Mouse (Mus musculus): ENCODE results near the gene Hnrnpul2.
"Not testable (repeated sequence)": the region's sequence is repeated elsewhere in the genome, so short reads cannot be mapped to it uniquely, and the experiment has no call there.

Gene Hnrnpul2

DNA sequence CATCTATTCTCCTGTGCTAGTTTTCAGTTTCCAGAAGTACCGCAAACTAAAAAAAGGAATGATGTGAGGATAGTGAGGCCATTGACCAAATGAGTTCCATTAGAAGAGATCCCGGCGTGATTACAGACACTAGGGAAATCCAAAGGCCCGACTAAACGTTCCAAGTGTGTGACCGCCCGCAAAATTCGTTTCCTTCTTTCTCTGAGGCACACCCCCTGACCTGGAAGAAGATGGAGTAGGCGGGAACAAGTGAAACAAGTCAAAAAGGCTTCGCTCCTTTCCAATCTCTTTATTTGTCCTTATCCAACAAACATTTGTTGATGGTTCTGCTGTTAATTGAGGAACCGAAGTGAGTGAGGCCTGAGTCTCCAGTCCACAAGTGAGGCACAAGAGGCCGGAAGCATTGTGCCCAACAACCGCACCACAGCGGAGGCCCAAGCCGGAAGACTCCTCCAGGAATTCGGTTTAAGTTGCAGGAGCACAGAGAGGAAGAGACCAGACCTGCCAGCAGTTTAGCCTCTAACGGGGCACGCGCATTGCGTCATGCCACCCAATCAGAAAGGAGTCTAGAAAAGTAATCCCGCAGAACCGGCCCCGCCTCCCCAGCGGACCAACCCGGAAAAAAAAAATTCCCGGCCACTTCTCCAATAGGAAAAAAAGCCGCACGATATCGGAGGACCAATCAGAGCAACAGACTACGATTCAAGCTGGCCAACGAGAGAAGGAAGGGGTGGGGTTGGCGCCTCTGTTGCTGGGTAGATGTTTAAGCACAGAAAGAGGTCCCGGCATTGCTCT is 812 bp upstream of the Hnrnpul2 start, which contains the start of gene Ttc9c:
Ttc9c (minus strand) TSS at position 533 of the 795 bp plus-strand sequence.
- peak; percentile 81 for DNase-seq (ENCODE audit: low spot score)

DNA sequence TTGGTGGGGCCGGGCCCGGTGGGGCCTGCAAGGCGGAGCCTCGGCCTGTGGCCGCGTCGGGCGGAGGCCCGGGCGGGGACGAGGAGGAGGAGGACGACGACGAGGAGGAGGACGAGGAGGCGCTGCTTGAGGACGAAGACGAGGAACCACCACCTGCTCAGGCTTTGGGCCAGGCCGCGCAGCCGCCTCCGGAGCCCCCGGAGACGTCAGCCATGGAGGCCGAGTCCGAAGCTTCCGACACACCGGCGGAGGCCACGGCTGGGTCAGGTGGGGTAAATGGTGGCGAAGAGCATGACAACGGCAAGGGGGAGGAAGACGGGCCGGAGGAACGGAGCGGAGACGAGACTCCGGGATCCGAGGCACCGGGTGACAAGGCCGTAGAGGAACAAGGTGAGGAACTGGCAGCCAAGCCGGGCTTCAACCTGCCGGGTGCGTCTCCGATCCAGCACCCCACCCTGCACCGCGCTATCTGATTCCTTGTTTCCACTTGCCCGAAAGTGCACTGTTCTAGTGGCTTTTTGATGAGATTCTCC is 680 bp downstream of the Hnrnpul2 start:
- no peak for DNase-seq (ENCODE audit: low spot score)

DNA sequence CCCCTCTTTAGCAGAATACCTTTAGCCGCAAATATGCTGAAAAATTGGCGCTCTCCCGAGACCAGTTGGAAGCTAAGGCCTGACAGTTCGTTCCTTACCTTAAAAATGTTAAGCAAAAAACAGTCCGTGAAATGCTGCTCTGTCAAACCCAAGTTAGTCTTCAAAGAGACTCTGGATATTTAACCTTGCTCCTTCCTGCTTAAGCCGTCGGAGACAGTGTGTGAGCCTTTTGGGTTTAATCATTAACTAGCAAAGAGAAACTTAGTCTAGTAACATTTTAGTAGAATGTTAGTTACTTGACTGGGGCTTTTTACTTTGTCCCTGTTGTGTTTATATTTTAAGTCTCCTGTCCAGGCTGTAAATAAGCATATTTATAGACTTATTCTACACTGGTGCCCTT is 1.3 kb downstream of the Hnrnpul2 start:
- no peak for DNase-seq (ENCODE audit: low spot score)

DNA sequence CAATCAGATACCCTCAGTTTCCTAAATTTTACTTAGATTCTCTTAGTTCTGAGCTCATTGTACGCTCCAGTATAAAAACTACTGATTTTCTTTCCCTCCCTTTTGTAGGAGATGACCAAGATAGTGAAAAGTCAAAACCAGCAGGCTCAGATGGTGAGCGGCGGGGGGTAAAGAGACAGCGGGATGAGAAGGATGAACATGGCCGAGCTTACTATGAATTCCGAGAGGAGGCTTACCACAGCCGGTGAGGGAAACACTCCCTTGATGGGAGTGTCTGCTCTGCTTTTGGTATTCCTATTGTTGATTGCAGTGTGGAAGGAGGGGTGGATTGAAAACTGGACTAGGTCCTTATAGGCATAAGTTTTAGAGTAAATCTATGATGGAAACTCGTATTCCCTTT is 2.9 kb downstream of the Hnrnpul2 start:
- no peak for DNase-seq (ENCODE audit: low spot score)

DNA sequence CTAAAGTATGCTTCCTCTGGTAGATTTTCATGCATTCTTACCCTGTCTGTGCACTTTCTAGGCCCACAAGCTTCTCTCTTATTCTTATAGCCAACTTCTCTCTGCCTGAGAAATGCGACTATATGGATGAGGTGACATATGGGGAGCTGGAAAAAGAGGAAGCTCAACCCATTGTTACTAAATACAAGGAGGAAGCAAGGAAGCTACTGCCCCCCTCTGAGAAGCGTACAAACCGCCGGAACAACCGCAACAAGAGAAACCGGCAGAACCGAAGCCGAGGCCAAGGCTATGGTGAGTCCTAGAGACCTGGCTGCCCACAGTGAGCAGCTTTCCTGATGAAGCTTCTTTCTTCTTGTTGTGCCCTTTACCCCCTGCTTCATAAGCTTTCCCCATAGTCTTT is 9.8 kb downstream of the Hnrnpul2 start, which contains the start of gene AC129217.1:
AC129217.1 (plus strand) TSS at position 114 of the 400 bp plus-strand sequence.
- DNase-seq (ENCODE audit: low spot score), result no peak

DNA sequence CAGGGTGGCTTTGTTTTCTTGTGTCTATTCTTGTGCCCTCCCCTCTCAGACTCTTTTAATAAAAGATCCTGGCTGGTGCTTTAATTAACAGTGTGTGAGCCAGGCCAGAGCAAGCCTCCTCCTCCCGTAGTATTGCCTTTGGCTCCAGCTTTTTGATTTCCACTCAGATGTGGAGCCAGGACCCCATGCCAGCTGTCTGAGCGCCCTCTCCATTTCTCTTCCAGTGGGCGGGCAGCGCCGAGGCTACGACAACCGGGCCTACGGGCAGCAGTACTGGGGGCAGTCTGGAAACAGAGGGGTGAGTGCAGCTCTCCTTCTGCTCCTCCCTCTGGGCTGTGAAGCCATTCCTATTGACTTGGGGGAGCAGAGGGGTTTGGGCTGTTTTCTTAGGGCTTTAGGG is 10.9 kb downstream of the Hnrnpul2 start:
- no peak for DNase-seq (ENCODE audit: low spot score)

DNA sequence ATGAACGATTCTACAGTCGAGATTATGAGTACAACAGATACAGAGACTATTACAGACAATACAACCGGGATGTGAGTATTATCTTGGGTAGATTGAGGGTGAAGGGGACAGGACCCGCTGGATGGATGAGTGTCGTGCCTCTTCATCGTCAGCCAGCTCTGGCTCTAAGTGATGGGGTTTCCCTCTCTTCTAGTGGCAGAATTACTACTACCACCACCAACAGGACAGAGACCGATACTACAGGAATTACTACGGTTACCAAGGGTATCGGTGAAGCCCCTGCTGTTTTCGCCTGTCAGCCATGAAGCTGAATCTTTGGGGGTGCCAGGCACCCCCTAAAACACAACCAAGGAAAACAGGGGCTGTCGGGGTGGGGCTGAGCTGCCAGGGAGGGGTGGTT is 11.5 kb downstream of the Hnrnpul2 start:
- DNase-seq (ENCODE audit: low spot score), result no peak

DNA sequence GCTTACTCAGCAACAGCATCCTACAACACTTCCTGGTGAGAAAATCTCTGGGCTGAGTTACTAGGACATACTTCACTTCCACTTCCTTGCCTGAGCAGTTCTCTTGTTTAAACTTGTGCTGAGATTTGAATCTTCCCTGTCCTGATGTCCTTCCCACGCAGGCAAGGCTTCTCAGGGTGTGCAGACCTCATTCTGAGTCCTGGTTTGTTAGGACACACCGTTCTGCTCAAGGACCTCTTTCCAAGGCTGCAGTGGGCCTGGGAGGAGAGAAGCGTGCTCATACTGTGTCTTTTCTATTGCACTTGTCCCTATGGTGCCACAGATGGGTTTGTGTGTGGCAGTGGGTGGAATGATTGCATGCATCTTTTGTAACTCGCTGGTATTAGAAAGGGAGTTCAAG is 13.2 kb downstream of the Hnrnpul2 start:
- DNase-seq (ENCODE audit: low spot score), result no peak

DNA sequence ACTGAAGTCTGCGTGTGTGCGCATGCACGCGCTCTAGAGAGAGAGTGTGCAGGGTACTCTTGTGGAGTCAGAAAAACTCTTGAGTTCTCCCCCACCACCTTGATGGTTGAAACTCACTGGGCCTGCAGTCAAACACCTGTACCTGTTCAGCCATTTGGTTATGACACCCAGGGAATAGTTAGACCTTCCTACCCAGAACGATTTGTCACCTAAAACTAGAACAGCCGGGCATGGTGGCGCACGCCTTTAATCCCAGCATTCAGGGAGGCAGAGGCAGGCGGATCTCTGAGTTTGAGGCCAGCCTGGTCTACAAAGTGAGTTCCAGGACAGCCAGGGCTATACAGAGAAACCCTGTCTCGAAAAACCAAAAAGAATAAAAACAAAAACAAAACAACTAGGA is 16.5 kb downstream of the Hnrnpul2 start:
- DNase-seq (ENCODE audit: low spot score), result not testable (repeated sequence)

DNA sequence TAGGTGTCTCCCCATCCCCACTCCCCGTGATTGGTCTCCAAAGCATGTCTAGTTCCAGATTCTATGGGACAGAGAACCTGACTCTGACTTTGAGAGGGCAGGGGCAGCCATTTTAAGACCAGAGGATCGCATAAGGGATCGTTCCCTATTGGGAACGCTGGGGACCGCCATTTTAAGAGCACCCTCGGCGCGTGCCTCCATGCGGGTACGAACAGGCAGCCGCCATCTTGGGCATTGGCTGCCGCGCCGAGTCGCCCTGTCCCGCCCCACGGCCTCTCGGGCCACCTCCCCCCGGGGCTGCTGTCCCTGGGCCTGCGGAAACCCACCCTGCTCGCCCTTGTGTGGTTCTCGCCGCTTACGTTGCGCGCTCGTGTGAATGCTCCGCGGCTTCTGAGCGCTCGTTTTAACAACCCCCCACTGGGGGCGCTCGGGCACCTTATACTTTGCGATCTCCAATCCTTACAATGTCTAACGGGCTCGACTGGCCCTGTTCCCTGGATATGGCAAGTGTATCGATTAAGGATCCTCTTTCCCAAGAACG is 17.5 kb downstream of the Hnrnpul2 start, which contains the start of gene Bscl2:
Bscl2 (plus strand) TSS at position 217 of the 541 bp plus-strand sequence.
- peak; percentile 69 for DNase-seq (ENCODE audit: low spot score)

DNA sequence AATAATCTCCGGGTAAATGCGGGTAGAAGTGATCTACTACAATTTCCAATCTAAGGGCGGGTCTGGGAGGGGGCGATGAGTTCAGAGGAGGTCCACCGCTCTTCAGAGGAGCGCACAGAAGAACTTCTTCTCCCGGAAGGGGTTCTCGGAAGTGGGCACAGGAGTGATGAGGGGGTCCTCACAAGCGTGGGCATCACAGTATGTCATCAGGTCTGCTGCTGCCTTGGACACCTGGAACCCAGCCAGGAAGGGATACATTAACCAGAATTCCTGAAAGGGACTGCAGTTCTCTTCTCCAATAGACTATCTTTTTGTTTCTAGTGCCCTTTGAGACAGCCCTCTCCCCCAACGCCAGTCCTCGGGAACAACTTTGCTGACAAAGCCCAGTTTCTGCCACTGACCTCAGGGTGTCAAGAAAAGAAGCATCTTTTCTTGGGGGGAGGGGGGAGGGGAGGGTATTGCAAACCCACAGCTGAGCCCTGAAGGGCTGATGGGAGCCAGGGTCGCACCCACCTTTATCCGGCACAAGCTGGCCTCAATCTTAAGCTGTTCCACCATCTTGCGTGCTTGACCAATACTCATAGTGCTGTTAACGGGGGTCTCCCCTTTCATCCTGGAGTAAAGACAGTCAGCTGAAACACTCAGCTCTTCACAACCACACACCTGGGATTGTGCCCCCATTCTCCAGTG is 18.4 kb downstream of the Hnrnpul2 start:
- no peak for DNase-seq (ENCODE audit: low spot score)

DNA sequence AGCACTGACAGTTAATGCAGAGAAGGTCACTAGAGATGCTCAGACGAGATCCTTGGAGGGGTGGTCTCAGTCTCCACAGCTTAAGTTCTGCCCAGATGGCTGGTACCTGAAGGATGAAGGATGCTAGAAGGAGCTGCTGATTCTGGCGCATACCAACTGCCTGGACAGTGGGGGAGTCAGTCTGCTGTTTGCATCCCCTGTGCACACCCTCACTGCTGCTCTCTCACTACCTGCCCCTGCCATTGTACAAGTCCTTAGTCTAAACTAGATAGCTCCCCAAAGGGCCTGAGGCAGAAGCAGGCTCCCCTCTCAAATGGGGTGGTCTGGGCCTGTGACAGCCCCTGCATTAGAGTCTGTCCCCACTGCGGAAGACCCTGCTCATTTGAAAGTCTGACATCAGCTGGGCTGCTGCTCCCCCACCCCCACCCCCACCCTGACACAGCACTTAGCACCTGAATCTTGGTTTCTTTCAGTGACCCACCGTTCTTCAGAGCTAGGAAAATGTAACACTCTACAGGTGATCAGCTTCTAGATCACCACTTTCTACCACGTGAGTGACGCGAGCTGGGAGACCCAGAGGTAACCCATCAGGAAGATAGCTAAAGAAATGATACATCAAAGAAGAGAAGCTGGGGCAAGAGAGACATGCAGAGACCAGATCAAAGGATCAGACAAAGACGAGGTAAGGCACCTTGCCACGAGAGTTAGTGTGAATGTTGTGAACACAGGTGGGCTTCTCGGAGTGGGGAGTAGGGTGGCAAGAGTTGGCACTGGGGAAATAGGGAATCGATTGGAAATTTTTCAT is 19.5 kb downstream of the Hnrnpul2 start, which contains the start of gene Gng3:
Gng3 (minus strand) TSS at position 92 of the 805 bp plus-strand sequence.
- DNase-seq (ENCODE audit: low spot score), result no peak

DNA sequence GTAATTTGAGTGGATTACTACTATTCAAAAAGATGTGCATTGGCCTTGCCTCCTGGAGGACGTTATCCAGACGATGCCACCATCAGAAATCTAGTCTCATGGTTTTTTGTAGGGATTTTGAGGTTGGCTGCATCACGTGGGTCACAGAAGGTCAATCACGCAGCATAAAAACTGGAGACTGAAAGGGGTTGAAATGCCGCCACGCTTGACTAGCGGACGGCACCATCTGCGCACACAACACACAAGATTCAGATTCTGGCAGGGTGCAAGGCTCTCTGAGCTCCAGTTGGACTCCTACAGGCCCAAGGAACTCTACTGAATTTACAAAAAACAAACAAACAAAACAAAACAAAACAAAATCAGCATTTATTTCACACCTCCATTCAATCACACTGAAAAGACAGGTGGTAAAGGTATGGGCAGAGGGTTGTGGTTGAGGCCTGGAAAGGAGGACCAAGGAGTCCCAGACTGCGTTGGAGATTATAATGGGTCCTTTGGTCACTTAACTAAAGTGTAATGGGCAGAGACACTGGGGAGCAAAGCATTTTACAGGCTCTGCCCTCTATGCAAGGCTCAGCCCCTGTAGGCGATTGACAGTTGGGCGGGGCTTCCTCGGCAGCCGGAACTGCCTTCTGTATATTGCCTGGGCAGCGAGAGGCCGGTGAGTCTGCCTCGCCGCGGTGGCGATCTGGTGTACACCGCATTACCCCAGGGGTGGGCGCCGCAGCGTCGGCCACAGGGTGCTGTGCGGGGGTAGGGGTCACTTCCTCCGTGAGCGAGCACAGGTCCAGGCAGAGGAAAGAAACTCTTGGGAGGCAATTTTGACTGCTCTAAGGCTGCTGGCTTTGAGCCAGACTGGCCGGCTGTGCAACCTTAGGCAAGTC is 20.3 kb downstream of the Hnrnpul2 start:
- DNase-seq (ENCODE audit: low spot score), result no peak

DNA sequence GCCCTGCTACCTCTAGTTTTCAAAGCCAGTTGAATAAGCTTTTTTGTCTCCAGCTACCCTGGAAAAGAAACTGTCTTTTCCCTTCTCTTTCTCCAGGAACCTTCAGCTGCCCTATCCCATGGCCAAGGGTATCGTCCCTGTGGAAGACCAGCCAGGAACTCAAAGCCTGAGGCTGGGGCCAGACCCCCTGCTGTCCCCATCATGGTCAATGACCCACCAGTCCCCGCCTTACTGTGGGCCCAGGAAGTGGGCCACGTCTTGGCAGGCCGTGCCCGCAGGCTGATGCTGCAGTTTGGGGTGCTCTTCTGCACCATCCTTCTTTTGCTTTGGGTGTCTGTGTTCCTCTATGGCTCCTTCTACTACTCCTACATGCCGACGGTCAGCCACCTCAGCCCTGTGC is 21.2 kb downstream of the Hnrnpul2 start:
- DNase-seq (ENCODE audit: low spot score), result no peak

DNA sequence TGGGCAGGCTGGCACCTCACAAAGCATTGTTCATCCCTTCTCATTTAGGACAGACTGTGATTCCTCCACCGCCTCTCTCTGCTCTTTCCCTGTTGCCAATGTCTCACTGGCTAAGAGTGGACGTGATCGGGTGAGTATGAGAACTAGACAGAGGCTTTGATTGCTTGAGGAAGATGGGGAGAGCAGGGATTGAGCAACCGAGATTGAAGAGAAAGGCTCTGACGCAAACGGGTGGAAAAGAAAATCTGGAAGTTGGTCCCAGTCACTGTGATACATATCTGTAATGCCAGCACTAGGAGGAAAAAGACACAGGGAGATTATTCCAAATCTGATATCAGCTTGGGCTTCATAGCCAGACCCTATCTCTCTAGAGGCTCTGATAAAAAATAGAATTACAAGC is 23.2 kb downstream of the Hnrnpul2 start:
- no peak for DNase-seq (ENCODE audit: low spot score)

DNA sequence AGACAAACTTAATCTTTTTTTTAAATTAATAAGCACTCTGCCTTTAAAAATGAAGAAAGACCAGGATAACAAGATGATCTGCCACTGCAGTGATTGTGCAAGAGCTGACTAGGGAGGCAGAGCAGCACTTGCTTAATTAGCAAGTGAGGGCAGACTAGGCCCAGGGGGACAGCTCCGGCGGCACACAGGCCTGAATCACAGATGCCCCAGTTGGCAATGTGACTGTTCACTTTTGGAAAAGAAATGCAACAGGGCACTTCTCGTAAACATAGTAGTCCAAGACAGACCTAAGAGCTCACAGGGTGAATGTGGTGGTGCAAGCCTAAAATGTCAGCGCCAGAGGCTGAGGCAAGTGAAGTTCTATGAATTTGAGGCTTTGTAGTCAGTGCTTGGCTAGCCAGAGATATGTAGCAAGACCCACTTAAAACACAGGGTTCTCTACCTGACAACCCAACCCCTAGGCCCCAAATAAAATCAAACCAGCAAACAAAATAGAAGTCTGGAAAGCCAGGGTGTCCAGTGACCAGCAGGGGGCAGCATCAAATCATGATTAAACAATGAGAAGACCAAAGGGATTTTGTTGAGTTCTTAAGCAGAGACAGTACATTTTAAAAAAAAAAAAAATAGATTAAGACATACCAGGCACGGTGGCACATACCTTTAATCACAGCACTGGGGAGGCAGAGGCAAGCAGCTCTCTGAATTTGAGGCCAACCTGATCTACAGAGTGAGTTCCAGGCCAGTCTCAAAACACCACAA is 24.7 kb downstream of the Hnrnpul2 start:
- peak; percentile 55 for DNase-seq (ENCODE audit: low spot score)

DNA sequence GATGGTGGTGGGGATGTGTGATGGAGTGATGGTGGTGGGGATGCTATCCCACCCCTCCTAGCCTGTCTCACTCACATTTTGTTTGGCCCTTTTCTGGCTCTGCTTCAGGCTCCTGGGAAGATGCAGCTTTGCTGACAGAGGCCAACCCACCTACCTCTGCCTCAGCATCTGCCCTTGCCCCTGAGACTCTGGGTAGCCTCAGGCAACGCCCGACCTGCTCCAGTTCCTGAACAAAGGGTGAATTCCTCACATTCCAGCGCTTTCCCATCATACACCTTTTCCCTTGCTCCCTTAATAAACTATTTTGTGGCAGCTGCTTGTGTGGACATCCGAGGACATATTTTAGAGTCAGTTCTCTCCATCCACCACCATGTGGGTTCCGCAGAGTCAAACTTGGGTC is 28.5 kb downstream of the Hnrnpul2 start:
- no peak for DNase-seq (ENCODE audit: low spot score)

DNA sequence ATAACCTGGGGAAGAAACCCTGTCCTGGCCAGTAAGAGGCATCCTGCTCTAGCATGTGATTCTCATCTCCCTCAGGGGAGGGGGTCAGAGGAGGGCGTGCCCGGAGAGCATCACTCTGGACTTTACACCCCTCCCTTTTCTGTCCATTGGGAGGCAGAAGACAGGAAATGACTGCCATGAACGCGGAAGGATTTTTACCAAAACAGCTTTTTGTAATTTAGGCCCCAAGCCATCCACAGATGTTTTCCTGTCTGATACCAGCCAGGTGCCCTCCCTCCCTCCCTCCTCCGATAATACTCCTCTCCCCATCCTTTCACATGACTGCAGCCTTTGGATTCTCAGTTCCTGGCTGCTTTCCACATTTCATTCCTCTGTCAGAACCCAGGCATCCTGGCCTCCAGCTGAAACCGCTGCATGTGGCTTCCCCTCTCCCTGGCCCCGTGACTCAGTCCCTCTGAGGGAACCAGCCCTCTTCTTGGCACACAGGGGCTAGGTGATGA is 30.6 kb downstream of the Hnrnpul2 start, which contains the start of gene Lrrn4cl:
Lrrn4cl (plus strand) TSS at position 367 of the 500 bp plus-strand sequence.
- DNase-seq (ENCODE audit: low spot score), result no peak

DNA sequence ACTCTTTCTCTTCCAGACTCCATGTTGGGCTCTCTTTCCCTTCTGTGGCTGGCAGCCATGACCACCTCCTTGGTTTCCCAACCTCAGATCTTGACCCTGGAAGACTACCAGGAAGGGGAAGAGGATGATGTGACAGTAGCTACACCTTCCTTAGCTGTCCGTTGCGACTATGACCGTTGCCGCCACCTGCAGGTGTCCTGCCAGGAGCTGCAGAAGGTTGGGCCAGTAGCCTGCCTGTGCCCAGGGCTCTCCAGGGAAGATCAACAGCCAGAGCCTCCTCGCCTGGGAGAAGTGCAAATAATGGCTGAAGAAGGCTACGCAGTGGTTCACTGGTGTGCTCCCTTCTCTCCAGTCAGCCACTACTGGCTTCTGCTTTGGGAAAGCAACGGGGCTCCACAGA is 31.8 kb downstream of the Hnrnpul2 start:
- no peak for DNase-seq (ENCODE audit: low spot score)
